Mouse (Mus musculus) CH12.LX (cell line): ENCODE data around the gene Gm43518.

Experiments used
- CTCF ChIP-seq, 2 experiments: IDR thresholded peaks in 1 of 2; conservative IDR thresholded peaks in 1 of 2; 2 replicates each; pipeline ENCODE4 v1.5.1; 2011 to 2012; ENCODE audit warnings: low read depth in 2 of 2, low read length in 2 of 2, improper control_type of control experiment in 1 of 2, inconsistent platforms in 1 of 2, mild to moderate bottlenecking in 1 of 2, moderate library complexity in 1 of 2
- USF1 ChIP-seq: IDR thresholded peaks from 2 replicates; pipeline ENCODE4 v1.6.1; 2014; ENCODE audit warnings: low read depth, mild to moderate bottlenecking, inconsistent platforms, low read length, improper control_type of control experiment

DNA sequence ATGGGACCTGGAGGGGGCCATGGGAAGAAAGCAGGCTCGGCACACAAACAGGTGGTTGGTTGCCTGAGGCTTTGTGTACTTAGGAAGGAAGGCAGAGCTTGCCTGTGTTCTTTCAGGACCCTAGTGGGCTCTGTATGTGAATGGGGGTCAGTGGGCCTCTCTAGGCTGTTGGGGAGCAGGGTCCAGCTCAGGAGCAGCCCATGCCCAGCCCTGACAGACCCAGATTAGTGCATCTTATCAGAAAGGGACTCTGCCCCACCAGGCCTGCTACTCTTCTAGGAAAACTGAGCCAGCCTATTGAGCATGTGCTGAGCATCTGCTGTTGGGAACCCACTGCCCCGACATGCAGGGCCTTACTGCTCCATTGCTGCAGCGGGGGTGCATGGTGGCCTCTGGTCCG is 60.3 kb downstream of the Gm43518 start:
- TF ChIP-seq CTCF (conservative IDR thresholded peaks at IDR 0.05 in 1 of 2, IDR thresholded peaks at IDR 0.05 in 1 of 2; ENCODE audit: low read depth in 2 of 2, low read length in 2 of 2) = no peak
- TF ChIP-seq USF1 = no peak
